Mouse (Mus musculus) NIH3T3 (cell line): Measurements from ENCODE around the gene Atl3.

ENCODE experiments used
- DNase-seq: peaks from one replicate; pipeline ENCODE4 v3.0.0-alpha.2; 2012; ENCODE audit warnings: low read depth

The Atl3 gene

GRCm38 (mm10) chr19:7498816-7499215, 5.0 kb downstream of the Atl3 start:
- DNase-seq: peak; percentile 77

- DNase-seq: no peak
Measured at GRCm38 (mm10) chr19:7500701-7501100, 6.9 kb downstream of the Atl3 start.

- DNase-seq: no peak
Measured at GRCm38 (mm10) chr19:7502432-7502831, 8.6 kb downstream of the Atl3 start.

GRCm38 (mm10) chr19:7506321-7506720, 12.5 kb downstream of the Atl3 start:
- peak; percentile 55 for DNase-seq

DNA sequence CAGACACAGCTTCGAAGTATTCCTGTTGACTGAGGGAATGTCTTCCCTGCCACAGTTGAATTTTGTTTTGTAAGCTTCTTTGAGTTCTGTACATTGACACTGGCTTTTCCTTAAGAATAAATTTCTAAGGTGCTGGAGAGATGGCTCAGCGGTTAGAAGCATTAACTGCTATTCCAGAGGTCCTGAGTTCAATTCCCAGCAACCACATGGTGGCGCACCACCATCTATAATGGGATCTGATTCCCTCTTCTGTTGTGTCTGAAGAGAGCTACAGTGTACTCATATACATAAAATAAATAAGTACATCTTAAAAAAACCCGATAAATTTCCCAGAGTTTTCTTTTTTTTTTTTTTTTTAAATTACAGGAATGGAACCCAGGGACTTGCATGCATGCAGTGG, 14.2 kb downstream of the Atl3 start:
- no peak for DNase-seq

DNA sequence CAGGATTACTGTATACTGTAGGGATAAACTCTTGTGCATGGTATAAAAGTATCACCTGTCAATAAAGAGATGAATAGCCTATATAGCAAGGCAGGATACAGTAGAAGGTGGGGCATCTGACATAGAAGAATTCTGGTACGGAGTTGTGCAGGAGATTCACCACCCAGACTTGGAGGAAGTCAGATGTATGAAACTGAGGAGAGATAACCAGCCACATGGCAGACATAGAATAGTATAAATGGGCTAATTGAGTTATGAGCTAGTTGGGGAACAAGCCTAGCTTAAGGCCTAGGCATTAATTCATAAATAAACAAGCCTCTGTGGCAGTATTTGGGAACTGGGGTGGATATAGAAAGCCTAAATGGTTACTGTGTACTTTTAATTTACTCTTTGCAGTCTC, 22.6 kb downstream of the Atl3 start:
- DNase-seq: no peak

GRCm38 (mm10) chr19:7521619-7522018, 27.8 kb downstream of the Atl3 start:
- DNase-seq: no peak

DNA sequence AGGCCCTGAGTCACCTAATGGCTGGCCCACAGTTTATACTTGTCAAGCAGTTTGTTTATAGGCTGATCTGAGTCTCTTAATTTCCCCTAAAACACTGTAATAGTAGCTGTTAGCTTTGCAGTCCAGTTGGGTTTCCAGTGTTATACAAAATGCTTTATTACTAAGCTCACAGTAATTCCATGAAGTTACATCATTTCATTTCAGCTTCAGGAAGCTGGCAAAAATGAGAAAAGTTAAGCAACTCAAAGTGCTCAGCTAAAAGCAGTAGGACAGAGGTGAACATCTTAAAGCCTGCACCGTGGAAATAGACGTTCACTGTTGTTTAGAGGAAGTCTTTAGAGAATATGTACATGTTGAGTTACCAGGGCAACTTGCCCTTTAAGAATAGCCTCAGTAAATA, 29.0 kb downstream of the Atl3 start:
- DNase-seq: no peak

DNA sequence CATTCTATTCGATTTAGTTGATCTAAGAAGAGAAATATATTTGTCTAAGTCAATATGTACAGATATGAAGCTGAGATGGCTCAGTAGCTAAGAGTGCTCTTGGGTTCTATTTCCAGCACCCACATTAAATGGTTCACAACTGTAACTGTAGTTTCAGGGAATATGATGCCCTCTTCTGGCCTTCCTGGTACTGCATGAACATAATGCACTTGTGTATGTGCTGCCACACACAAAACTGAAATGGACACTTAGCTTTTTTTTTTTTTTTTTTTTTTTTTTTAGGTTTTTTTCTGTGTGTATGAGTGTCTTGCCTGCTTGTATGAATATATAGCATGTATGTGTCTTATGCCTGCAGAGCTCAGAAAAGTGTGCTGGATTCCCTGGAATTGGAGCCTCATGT, 29.5 kb downstream of the Atl3 start:
- DNase-seq: peak; percentile 52

- DNase-seq: no peak
Measured at GRCm38 (mm10) chr19:7523781-7524180, 29.9 kb downstream of the Atl3 start.

DNA sequence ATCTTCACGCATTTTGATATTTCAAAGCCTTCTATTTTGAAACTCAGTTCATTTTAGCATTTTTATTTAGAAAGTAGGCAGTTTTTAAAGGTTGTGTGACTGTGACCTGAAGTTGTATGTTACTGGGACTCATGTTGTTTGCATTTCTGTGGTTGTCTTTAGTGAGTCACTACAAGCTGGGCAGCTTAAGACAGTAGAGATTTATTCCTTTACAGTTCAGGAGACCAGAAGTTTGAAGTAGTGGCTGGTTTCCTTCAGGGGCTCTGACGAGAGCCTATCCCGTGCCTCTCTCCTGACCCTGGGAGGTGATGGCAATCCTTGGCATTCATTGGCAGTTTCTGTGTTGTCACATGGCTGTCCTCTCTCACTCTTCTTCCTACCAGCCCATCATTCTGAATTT, 31.0 kb downstream of the Atl3 start:
- DNase-seq: peak; percentile 59

DNA sequence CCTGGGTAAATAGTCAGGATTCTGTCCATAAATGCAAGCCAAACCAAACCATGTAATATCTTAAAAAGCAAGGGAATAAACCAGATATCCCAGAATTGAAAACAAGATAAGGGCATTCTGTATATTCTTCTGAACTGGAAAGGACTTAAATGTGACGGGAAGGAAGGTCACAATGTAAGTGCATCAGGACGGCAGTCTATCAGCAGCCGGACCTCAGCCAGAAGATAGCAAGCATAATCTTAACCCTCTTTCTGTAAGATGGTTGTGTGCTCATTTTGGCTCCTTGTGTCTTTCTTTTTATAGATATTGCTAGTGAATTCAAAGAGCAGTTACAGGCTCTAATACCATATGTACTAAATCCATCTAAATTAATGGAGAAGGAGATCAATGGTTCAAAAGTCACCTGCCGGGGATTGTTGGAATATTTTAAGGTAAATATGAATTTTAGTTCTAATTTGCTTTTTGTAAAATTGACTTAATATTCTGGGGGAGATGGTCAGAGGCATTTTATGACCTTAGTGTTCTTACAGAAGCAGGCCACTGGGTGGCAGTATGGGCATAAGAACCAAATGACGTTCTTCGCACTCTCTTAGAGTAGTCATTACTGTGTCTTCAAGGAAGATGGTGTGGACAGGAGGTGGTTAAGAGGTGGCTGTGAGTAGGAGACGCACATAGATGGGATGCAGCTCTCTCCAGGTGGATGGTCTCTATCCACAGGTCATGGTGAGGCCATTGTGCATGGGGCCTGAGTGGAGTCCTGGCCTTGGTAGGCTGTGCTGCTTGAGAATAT, 35.0 kb downstream of the Atl3 start:
- peak; percentile 85 for DNase-seq

GRCm38 (mm10) chr19:7531906-7532305, 38.1 kb downstream of the Atl3 start:
- DNase-seq: no peak

DNA sequence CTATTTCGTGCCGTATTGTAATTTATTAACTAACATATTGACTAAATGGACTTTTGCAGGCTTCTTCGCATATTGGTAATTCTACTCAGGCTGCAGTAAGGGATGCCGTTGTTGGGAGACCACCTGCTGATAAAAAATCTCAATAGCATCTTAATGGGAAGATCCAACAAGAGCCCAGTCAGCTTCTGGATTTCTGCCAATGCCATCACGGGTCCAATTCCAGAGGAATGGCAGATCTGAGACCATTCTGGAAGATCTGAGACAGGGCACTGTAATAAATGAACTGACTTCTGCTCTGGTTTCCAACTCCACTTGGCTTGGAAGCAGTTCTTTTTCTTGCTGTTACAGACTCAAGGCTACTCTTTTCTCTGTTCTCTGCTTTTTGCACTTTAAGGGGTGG, 40.1 kb downstream of the Atl3 start:
- no peak for DNase-seq

- no peak for DNase-seq
Measured at GRCm38 (mm10) chr19:7548924-7549323, 55.1 kb downstream of the Atl3 start.

DNA sequence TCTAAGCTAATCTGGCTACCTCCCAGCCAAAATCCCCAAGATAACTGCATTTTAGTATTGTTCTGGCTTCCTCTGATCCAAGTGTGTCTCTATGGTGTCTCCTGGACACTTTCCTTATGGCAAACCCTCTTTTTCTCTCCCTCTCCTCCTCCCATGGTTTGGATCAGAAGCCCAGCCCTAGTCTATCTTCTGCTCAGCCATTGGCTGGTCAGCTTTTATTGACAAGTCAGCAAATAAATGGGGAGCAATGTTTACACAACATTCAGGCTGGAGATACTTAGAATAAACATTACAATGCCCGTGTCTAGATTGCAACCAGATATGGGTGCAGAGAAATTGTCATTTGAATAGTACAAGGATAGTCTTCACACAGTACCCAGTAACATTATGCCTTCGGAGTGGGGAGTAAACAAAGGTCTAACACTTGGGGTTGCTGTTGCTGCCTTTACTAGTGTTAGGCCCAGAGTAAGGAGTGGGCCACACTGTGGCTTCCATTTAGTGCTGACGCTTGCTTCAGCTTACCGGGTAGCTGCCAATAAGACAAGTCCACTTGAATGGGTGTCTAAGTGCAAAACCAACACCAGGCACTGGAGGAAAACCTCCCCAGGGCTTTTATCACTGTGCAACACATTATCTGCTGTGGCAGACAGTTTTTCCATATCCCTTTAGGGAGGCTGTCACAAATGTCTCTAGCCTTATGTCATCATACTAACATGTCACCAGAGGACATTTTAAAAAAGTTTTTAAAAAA, 57.9 kb downstream of the Atl3 start:
- DNase-seq: no peak

- no peak for DNase-seq
Measured at GRCm38 (mm10) chr19:7552301-7552673, 58.4 kb downstream of the Atl3 start.

DNA sequence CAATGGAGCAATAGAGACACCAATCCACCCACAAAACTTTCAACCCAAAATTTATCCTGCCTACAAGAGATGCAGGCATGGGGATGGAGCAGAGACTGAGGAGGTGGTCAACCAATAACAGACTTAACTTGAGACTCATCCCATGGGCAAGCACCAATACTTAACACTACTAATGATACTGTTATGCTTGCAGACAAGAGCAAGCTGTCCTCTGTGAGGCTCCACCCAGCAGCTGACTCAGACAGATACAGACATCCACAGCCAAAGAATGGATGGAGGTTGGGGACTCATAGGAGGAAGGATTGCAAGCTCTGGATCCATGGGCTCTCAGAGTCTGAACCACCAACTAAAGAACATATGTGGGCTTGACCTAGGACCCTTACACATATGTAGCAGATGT, 59.6 kb downstream of the Atl3 start:
- no peak for DNase-seq

- no peak for DNase-seq
Measured at GRCm38 (mm10) chr19:7554881-7555280, 61.0 kb downstream of the Atl3 start.

DNA sequence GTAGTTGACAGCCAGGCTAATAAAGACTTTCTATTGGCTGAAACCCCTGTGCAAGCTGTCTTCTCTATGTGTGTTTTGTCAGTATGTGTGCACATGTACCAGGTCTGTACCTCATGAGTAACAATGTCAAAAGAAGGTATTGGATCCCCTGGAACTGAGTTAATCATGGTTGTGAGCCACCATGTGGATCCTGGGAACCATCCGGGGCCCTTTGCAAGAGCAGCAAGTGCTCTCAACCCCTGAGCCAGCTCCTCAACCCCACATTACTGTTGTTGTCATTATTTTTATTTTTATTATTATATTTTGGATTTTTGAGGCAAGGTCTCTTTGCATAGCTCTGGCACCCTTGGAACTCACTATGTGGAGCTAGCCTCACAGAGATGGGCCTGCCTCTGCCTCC, 62.8 kb downstream of the Atl3 start:
- no peak for DNase-seq

- peak; percentile 83 for DNase-seq
Measured at GRCm38 (mm10) chr19:7557328-7557822, 63.5 kb downstream of the Atl3 start, which contains the start of gene Pla2g16. Gene Pla2g16 (plus strand): TSS chr19:7557459.

GRCm38 (mm10) chr19:7557844-7558243, 64.0 kb downstream of the Atl3 start:
- peak; percentile 26 for DNase-seq

GRCm38 (mm10) chr19:7558675-7559074, 64.8 kb downstream of the Atl3 start:
- peak; percentile 29 for DNase-seq
